Mouse (Mus musculus): ENCODE results near the gene Elp6.

DNA sequence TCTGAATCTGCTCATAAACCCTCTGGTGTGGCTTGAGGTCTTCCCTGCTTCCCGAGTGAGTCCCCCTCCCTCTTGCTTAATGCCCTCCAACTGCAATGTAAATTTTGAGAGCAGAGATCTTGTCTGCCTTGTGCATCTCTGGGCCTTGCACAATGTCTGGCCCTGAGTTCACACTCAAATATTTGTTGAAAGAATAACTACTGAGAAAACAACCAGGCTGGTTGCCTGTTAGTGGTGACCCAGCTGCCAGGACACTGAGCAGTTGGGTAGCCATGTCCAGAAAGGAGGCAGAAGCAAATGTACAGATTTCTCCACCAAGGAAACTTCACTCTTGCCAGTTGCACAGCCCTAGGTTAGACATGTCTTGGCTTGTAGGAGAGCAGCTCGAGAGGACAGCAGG, 53.4 kb downstream of the Elp6 start:
- TF ChIP-seq CTCF (conservative IDR thresholded peaks at IDR 0.05; ENCODE audit: low read length) = no peak
- TF ChIP-seq NANOG (IDR thresholded peaks at IDR 0.05; ENCODE audit: borderline replicate concordance, low read length) = no peak
